Mouse (Mus musculus): ENCODE results near the gene Atcay. TPM values are rescaled to one million over a fixed set of nuclear protein-coding genes. Genes with fewer than 3 reads are reported as not detected.

Atcay gene
- polyA plus RNA-seq, 1 experiment: not detected

GRCm38 (mm10) chr10:81197305-81197704 is 33.3 kb downstream of the Atcay start:
- Histone ChIP-seq H3K4me3 (ENCODE audit: insufficient read depth, low read depth, low read length) (no peak overlapping the region), H3K4me1 (ENCODE audit: control insufficient read depth, insufficient read depth, low read length) (peaks cover 16% of the 10 kb centered on the region), H3K27ac (ENCODE audit: insufficient read depth, low read depth, low read length) (no peak overlapping the region)
- 57% methylated on average over 6 of the region's 6 CpGs for WGBS
- TF ChIP-seq CTCF (IDR thresholded peaks at IDR 0.05; ENCODE audit: insufficient read depth, low read depth, low read length) (no peak), POLR2A (IDR thresholded peaks at IDR 0.05; ENCODE audit: insufficient read depth, low read depth, low read length) (no peak)

- TF ChIP-seq CTCF (IDR thresholded peaks at IDR 0.05; ENCODE audit: insufficient read depth, low read depth, low read length) (no peak), POLR2A (IDR thresholded peaks at IDR 0.05; ENCODE audit: insufficient read depth, low read depth, low read length) (no peak)
- H3K4me3 ChIP-seq (ENCODE audit: insufficient read depth, low read depth, low read length): no peak overlapping the region
- H3K27ac ChIP-seq (ENCODE audit: insufficient read depth, low read depth, low read length): no peak overlapping the region
- 67% methylated on average over 11 of the region's 11 CpGs for WGBS
- peaks cover 21% of the 10 kb centered on the region for H3K4me1 ChIP-seq (ENCODE audit: control insufficient read depth, insufficient read depth, low read length)
Measured at GRCm38 (mm10) chr10:81196470-81197065, 34.1 kb downstream of the Atcay start.

GRCm38 (mm10) chr10:81195300-81195699 is 35.3 kb downstream of the Atcay start:
- WGBS: 80% methylated on average over 4 of the region's 4 CpGs
- TF ChIP-seq CTCF (IDR thresholded peaks at IDR 0.05; ENCODE audit: insufficient read depth, low read depth, low read length) (no peak), POLR2A (IDR thresholded peaks at IDR 0.05; ENCODE audit: insufficient read depth, low read depth, low read length) (no peak)
- Histone ChIP-seq H3K27ac (ENCODE audit: insufficient read depth, low read depth, low read length) (no peak overlapping the region), H3K4me1 (ENCODE audit: control insufficient read depth, insufficient read depth, low read length) (peaks cover 24% of the 10 kb centered on the region), H3K4me3 (ENCODE audit: insufficient read depth, low read depth, low read length) (no peak overlapping the region)

- H3K4me1 ChIP-seq (ENCODE audit: control insufficient read depth, insufficient read depth, low read length): peaks cover 24% of the 10 kb centered on the region
- no peak overlapping the region for H3K27ac ChIP-seq (ENCODE audit: insufficient read depth, low read depth, low read length)
- 10% methylated on average over 37 of the region's 37 CpGs for WGBS
- no peak for TF ChIP-seq CTCF (IDR thresholded peaks at IDR 0.05; ENCODE audit: insufficient read depth, low read depth, low read length)
- TF ChIP-seq POLR2A (IDR thresholded peaks at IDR 0.05; ENCODE audit: insufficient read depth, low read depth, low read length): no peak
- no peak overlapping the region for H3K4me3 ChIP-seq (ENCODE audit: insufficient read depth, low read depth, low read length)
Measured at GRCm38 (mm10) chr10:81193991-81194774, 36.5 kb downstream of the Atcay start.

- TF ChIP-seq POLR2A (IDR thresholded peaks at IDR 0.05; ENCODE audit: insufficient read depth, low read depth, low read length): no peak
- TF ChIP-seq CTCF (IDR thresholded peaks at IDR 0.05; ENCODE audit: insufficient read depth, low read depth, low read length): no peak
- peak overlapping the region; percentile 62 for H3K4me3 ChIP-seq (ENCODE audit: insufficient read depth, low read depth, low read length)
- WGBS: under 1% methylated on average over 19 of the region's 19 CpGs
- H3K27ac ChIP-seq (ENCODE audit: insufficient read depth, low read depth, low read length): peak overlapping the region; percentile 91
- H3K4me1 ChIP-seq (ENCODE audit: control insufficient read depth, insufficient read depth, low read length): peaks cover 24% of the 10 kb centered on the region
Measured at GRCm38 (mm10) chr10:81192968-81193501, 37.6 kb downstream of the Atcay start.

- peak overlapping the region; percentile 62 for H3K4me3 ChIP-seq (ENCODE audit: insufficient read depth, low read depth, low read length)
- peaks cover 24% of the 10 kb centered on the region for H3K4me1 ChIP-seq (ENCODE audit: control insufficient read depth, insufficient read depth, low read length)
- WGBS: under 1% methylated on average over 93 of the region's 93 CpGs
- TF ChIP-seq POLR2A (IDR thresholded peaks at IDR 0.05; ENCODE audit: insufficient read depth, low read depth, low read length): peak; percentile 81
- TF ChIP-seq CTCF (IDR thresholded peaks at IDR 0.05; ENCODE audit: insufficient read depth, low read depth, low read length): no peak
- H3K27ac ChIP-seq (ENCODE audit: insufficient read depth, low read depth, low read length): peak overlapping the region; percentile 91
Measured at GRCm38 (mm10) chr10:81192270-81192967, 38.2 kb downstream of the Atcay start.

- Histone ChIP-seq H3K4me1 (ENCODE audit: control insufficient read depth, insufficient read depth, low read length) (peaks cover 24% of the 10 kb centered on the region), H3K27ac (ENCODE audit: insufficient read depth, low read depth, low read length) (no peak overlapping the region), H3K4me3 (ENCODE audit: insufficient read depth, low read depth, low read length) (no peak overlapping the region)
- TF ChIP-seq CTCF (IDR thresholded peaks at IDR 0.05; ENCODE audit: insufficient read depth, low read depth, low read length) (no peak), POLR2A (IDR thresholded peaks at IDR 0.05; ENCODE audit: insufficient read depth, low read depth, low read length) (no peak)
- WGBS: 80% methylated on average over 18 of the region's 18 CpGs
Measured at GRCm38 (mm10) chr10:81191342-81191982, 39.2 kb downstream of the Atcay start.

GRCm38 (mm10) chr10:81190912-81191321 is 39.7 kb downstream of the Atcay start:
- TF ChIP-seq POLR2A (IDR thresholded peaks at IDR 0.05; ENCODE audit: insufficient read depth, low read depth, low read length): no peak
- no peak for TF ChIP-seq CTCF (IDR thresholded peaks at IDR 0.05; ENCODE audit: insufficient read depth, low read depth, low read length)
- 70% methylated on average over 6 of the region's 6 CpGs for WGBS

More at GRCm38 (mm10) chr10:81190912-81191321, 39.7 kb downstream of the Atcay start:
- Histone ChIP-seq H3K27ac (ENCODE audit: insufficient read depth, low read depth, low read length) (no peak overlapping the region), H3K4me1 (ENCODE audit: control insufficient read depth, insufficient read depth, low read length) (peaks cover 24% of the 10 kb centered on the region), H3K4me3 (ENCODE audit: insufficient read depth, low read depth, low read length) (no peak overlapping the region)
